Mouse (Mus musculus) MEL (cell line): Measurements from ENCODE around the gene Aunip. TPM values are rescaled to one million over a fixed set of nuclear protein-coding genes. Genes with fewer than 3 reads are reported as not detected.
"Not testable (repeated sequence)": the region's sequence is repeated elsewhere in the genome, so short reads cannot be mapped to it uniquely, and the experiment has no call there.

ENCODE experiments used
- DNase-seq: peaks from one replicate; pipeline ENCODE4 v3.0.0; 2011; ENCODE audit warnings: low read depth, low spot score
- H3K27ac ChIP-seq: 2 replicates; pipeline ENCODE4 v1.5.1; 2012; ENCODE audit warnings: low read depth, mild to moderate bottlenecking, control low read depth, low read length, moderate library complexity; ENCODE audit not compliant: control insufficient read depth
- H3K27me3 ChIP-seq, 2 experiments: fragments of 150-350 bp in 1 of 2; sonication (generic) in 1 of 2; 2 replicates each; pipeline ENCODE4 v1.6.1; 2012; ENCODE audit warnings: low read length in 2 of 2, mild to moderate bottlenecking in 2 of 2, improper control_type of control experiment in 1 of 2, moderate library complexity in 1 of 2; ENCODE audit not compliant: insufficient read depth in 2 of 2, control insufficient read depth in 1 of 2
- H3K36me3 ChIP-seq, 2 experiments: 2 replicates each; pipeline ENCODE4 v1.6.1; 2012 to 2014; ENCODE audit warnings: low read length in 2 of 2, improper control_type of control experiment in 1 of 2, inconsistent platforms in 1 of 2, mild to moderate bottlenecking in 1 of 2; ENCODE audit not compliant: insufficient read depth in 2 of 2, control insufficient read depth in 1 of 2
- H3K4me1 ChIP-seq, 2 experiments: fragments of 150-350 bp in 1 of 2; sonication (generic) in 1 of 2; 2 replicates each; pipeline ENCODE4 v1.6.1; 2012; ENCODE audit warnings: low read length in 2 of 2, improper control_type of control experiment in 1 of 2, mild to moderate bottlenecking in 1 of 2; ENCODE audit not compliant: insufficient read depth in 2 of 2, control insufficient read depth in 1 of 2
- H3K4me3 ChIP-seq, 2 experiments: fragments of 150-350 bp in 1 of 2; sonication (generic) in 1 of 2; 2 replicates each; pipeline ENCODE4 v1.5.1; 2012; ENCODE audit warnings: low read depth in 2 of 2, low read length in 2 of 2, mild to moderate bottlenecking in 2 of 2, moderate library complexity in 2 of 2, control low read depth in 1 of 2, improper control_type of control experiment in 1 of 2; ENCODE audit not compliant: control insufficient read depth in 1 of 2, insufficient read depth in 1 of 2
- H3K79me2 ChIP-seq: 2 replicates; pipeline ENCODE4 v1.6.1; 2012; ENCODE audit warnings: mild to moderate bottlenecking, low read length, moderate library complexity; ENCODE audit not compliant: control insufficient read depth, poor library complexity, insufficient read depth
- H3K9ac ChIP-seq: 2 replicates; pipeline ENCODE4 v1.6.1; 2012; ENCODE audit warnings: low read depth, mild to moderate bottlenecking, control low read depth, low read length, moderate library complexity; ENCODE audit not compliant: control insufficient read depth, poor library complexity, severe bottlenecking
- H3K9me3 ChIP-seq: fragments of 150-350 bp; sonication (generic); replicated peaks from 2 replicates; pipeline ENCODE4 v1.6.1; 2012; ENCODE audit warnings: mild to moderate bottlenecking, low read length, improper control_type of control experiment, moderate library complexity; ENCODE audit not compliant: insufficient read depth
- CTCF ChIP-seq, 3 experiments: IDR thresholded peaks in 2 of 3; conservative IDR thresholded peaks in 1 of 3; 2 replicates each; pipeline ENCODE4 v1.5.1; 2011 to 2012; ENCODE audit warnings: low read length in 3 of 3, low read depth in 2 of 3, mild to moderate bottlenecking in 2 of 3, improper control_type of control experiment in 1 of 3, inconsistent platforms in 1 of 3, mixed read lengths in 1 of 3, moderate library complexity in 1 of 3; ENCODE audit not compliant: control insufficient read depth in 1 of 3, insufficient read depth in 1 of 3, poor library complexity in 1 of 3, severe bottlenecking in 1 of 3
- E2F4 ChIP-seq: IDR thresholded peaks from 2 replicates; pipeline ENCODE4 v1.6.1; 2011; ENCODE audit warnings: low read depth, low read length, improper control_type of control experiment, borderline replicate concordance
- ELF1 ChIP-seq: IDR thresholded peaks from 2 replicates; pipeline ENCODE4 v1.6.1; 2014; ENCODE audit warnings: low read depth, mild to moderate bottlenecking, inconsistent platforms, low read length, improper control_type of control experiment, moderate library complexity
- EP300 ChIP-seq, 2 experiments: IDR thresholded peaks; 2 replicates each; pipeline ENCODE4 v1.6.1; 2011; ENCODE audit warnings: improper control_type of control experiment in 2 of 2, low read length in 2 of 2, low read depth in 1 of 2, mild to moderate bottlenecking in 1 of 2
- ETS1 ChIP-seq: IDR thresholded peaks from 2 replicates; pipeline ENCODE4 v1.6.1; 2012; ENCODE audit warnings: low read depth, mild to moderate bottlenecking, inconsistent platforms, low read length, improper control_type of control experiment, moderate library complexity
- GABPA ChIP-seq: IDR thresholded peaks from 2 replicates; pipeline ENCODE4 v1.6.1; 2012; ENCODE audit warnings: low read depth, mild to moderate bottlenecking, inconsistent platforms, low read length, improper control_type of control experiment, moderate library complexity
- GATA1 ChIP-seq: IDR thresholded peaks from 2 replicates; pipeline ENCODE4 v1.6.1; 2011; ENCODE audit warnings: low read depth, low read length, improper control_type of control experiment
- KAT2A ChIP-seq: conservative IDR thresholded peaks from 2 replicates; pipeline ENCODE4 v1.6.1; 2012; ENCODE audit warnings: low read depth, low read length, improper control_type of control experiment, inconsistent platforms
- MAFK ChIP-seq: IDR thresholded peaks from 2 replicates; pipeline ENCODE4 v1.6.1; 2011; ENCODE audit warnings: low read depth, mild to moderate bottlenecking, low read length, improper control_type of control experiment, borderline replicate concordance
- MEF2A ChIP-seq: IDR thresholded peaks from 2 replicates; pipeline ENCODE4 v1.6.1; 2014; ENCODE audit warnings: low read depth, mild to moderate bottlenecking, inconsistent platforms, low read length, improper control_type of control experiment; ENCODE audit not compliant: poor library complexity, insufficient replicate concordance, severe bottlenecking; ENCODE audit errors: extremely low read depth
- NRF1 ChIP-seq: IDR thresholded peaks from 2 replicates; pipeline ENCODE4 v1.6.1; 2014; ENCODE audit warnings: low read depth, mild to moderate bottlenecking, inconsistent platforms, low read length, improper control_type of control experiment, moderate library complexity; ENCODE audit not compliant: poor library complexity, insufficient read depth, severe bottlenecking
- POLR2A ChIP-seq, 2 experiments: IDR thresholded peaks; 2 replicates each; pipeline ENCODE4 v1.6.1; 2011 to 2012; ENCODE audit warnings: low read length in 2 of 2, mild to moderate bottlenecking in 2 of 2, control low read depth in 1 of 2, improper control_type of control experiment in 1 of 2, low read depth in 1 of 2, moderate library complexity in 1 of 2; ENCODE audit not compliant: control insufficient read depth in 1 of 2, insufficient read depth in 1 of 2, poor library complexity in 1 of 2
- RAD21 ChIP-seq: IDR thresholded peaks from 2 replicates; pipeline ENCODE4 v1.6.1; 2011; ENCODE audit warnings: mild to moderate bottlenecking, low read depth, low read length, improper control_type of control experiment
- RCOR1 ChIP-seq: IDR thresholded peaks from 2 replicates; pipeline ENCODE4 v1.6.1; 2012; ENCODE audit warnings: low read depth, mild to moderate bottlenecking, inconsistent platforms, low read length, improper control_type of control experiment
- SIN3A ChIP-seq: IDR thresholded peaks from 2 replicates; pipeline ENCODE4 v1.6.1; 2012; ENCODE audit warnings: low read length, improper control_type of control experiment, inconsistent platforms
- TAL1 ChIP-seq: IDR thresholded peaks from 2 replicates; pipeline ENCODE4 v1.6.1; 2012; ENCODE audit warnings: mild to moderate bottlenecking, inconsistent platforms, low read length, moderate library complexity, mixed read lengths
- TCF12 ChIP-seq: IDR thresholded peaks from 2 replicates; pipeline ENCODE4 v1.6.1; 2014; ENCODE audit warnings: low read depth, mild to moderate bottlenecking, inconsistent platforms, low read length, improper control_type of control experiment, moderate library complexity
- UBTF ChIP-seq: IDR thresholded peaks from 2 replicates; pipeline ENCODE4 v1.6.1; 2012; ENCODE audit warnings: low read depth, mild to moderate bottlenecking, inconsistent platforms, low read length, improper control_type of control experiment, moderate library complexity, borderline replicate concordance; ENCODE audit not compliant: insufficient read depth
- USF1 ChIP-seq: IDR thresholded peaks from 2 replicates; pipeline ENCODE4 v1.6.1; 2014; ENCODE audit warnings: low read depth, mild to moderate bottlenecking, inconsistent platforms, low read length, improper control_type of control experiment, moderate library complexity
- USF2 ChIP-seq, 2 experiments: IDR thresholded peaks; 2 replicates each; pipeline ENCODE4 v1.6.1; 2011 to 2012; ENCODE audit warnings: improper control_type of control experiment in 2 of 2, low read length in 2 of 2, borderline replicate concordance in 1 of 2, inconsistent platforms in 1 of 2, low read depth in 1 of 2, mild to moderate bottlenecking in 1 of 2; ENCODE audit not compliant: insufficient read depth in 1 of 2
- ZC3H11A ChIP-seq: IDR thresholded peaks from 2 replicates; pipeline ENCODE4 v1.6.1; 2012; ENCODE audit warnings: low read depth, mild to moderate bottlenecking, inconsistent platforms, low read length, improper control_type of control experiment
- ZNF384 ChIP-seq: IDR thresholded peaks from 2 replicates; pipeline ENCODE4 v1.6.1; 2012; ENCODE audit warnings: low read depth, mild to moderate bottlenecking, inconsistent platforms, low read length, improper control_type of control experiment
- polyA plus RNA-seq, 2 experiments: library from polyadenylated mRNA; stranded (reverse) in 1 of 2; unstranded in 1 of 2; fragments of >175 nt in 1 of 2; fragments of >200 nt in 1 of 2; gene quantifications; 2 replicates each; pipeline versions ENCODE4 v1.2.1 to v1.2.4; 2012; ENCODE audit warnings: low replicate concordance in 2 of 2, low read depth in 1 of 2; ENCODE audit not compliant: insufficient read length in 2 of 2, insufficient read depth in 1 of 2, missing spikeins in 1 of 2
- total RNA-seq: library from RNA; depleted of rRNA; stranded (reverse); fragments of 300-350 nt; gene quantifications from 2 replicates; pipeline ENCODE4 v1.2.3, GENCODE M21; 2012

Gene Aunip
- total and polyA plus RNA-seq, 3 experiments, result 14.9 to 20.6 TPM; not detected in 1

GRCm38 (mm10) chr4:134497986-134498731 is 12.6 kb upstream of the Aunip start:
- Histone ChIP-seq H3K9me3 (no peaks in the 10 kb centered on the region), H3K27ac (no peak overlapping the region), H3K36me3 (peaks cover 0 to 18% of the 10 kb centered on the region in 2 experiments; a peak in 2 of 4 replicates), H3K9ac (no peak overlapping the region), H3K4me3 (no peak overlapping the region), H3K27me3 (no peaks in the 10 kb centered on the region), H3K79me2 (no peaks in the 10 kb centered on the region), H3K4me1 (peaks cover 8 to 46% of the 10 kb centered on the region in 2 experiments)
- TF ChIP-seq KAT2A (no peak), EP300 (IDR thresholded peaks at IDR 0.05; ENCODE audit: low read depth in 1 of 2, low read length in 2 of 2) (0 out of 4 replicates have a peak, but pooled peaks of 1 of the 2 experiments have one; percentile 17), RCOR1 (0 out of 2 replicates have a peak, but pooled peaks have one; percentile 28), NRF1 (no peak), USF1 (no peak), SIN3A (peak; percentile 48; the same call in 1 of the 2 replicates), TAL1 (no peak), TCF12 (peak; percentile 34; the same call in 1 of the 2 replicates), GATA1 (peak; percentile 63)
- DNase-seq, result peak; percentile 65

GRCm38 (mm10) chr4:134498983-134499382 is 11.8 kb upstream of the Aunip start:
- H3K27ac ChIP-seq, H3K27me3 ChIP-seq, H3K4me3 ChIP-seq, H3K9ac ChIP-seq, DNase-seq, H3K79me2 ChIP-seq, H3K9me3 ChIP-seq: not testable (repeated sequence)
- peaks cover 8 to 42% of the 10 kb centered on the region in 2 experiments for H3K4me1 ChIP-seq
- H3K36me3 ChIP-seq, result peaks cover 0 to 18% of the 10 kb centered on the region in 2 experiments; a peak in 2 of 4 replicates

GRCm38 (mm10) chr4:134501095-134501494 is 9.7 kb upstream of the Aunip start:
- Histone ChIP-seq H3K9ac (no peak overlapping the region), H3K4me1 (peaks cover 11 to 33% of the 10 kb centered on the region in 2 experiments), H3K36me3 (peaks cover 0 to 15% of the 10 kb centered on the region in 2 experiments; a peak in 2 of 4 replicates), H3K27ac (no peak overlapping the region), H3K4me3 (no peak overlapping the region), H3K9me3 (no peaks in the 10 kb centered on the region), H3K27me3 (no peaks in the 10 kb centered on the region), H3K79me2 (no peaks in the 10 kb centered on the region)
- no peak for DNase-seq
- TF ChIP-seq POLR2A (IDR thresholded peaks at IDR 0.05; ENCODE audit: control insufficient read depth in 1 of 2, insufficient read depth in 1 of 2, low read depth in 1 of 2, low read length in 2 of 2, poor library complexity in 1 of 2) (no peak), ZNF384 (no peak), NRF1 (no peak), ETS1 (no peak), CTCF (IDR thresholded peaks at IDR 0.05 in 2 of 3, conservative IDR thresholded peaks at IDR 0.05 in 1 of 3; ENCODE audit: control insufficient read depth in 1 of 3, insufficient read depth in 1 of 3, low read depth in 2 of 3, low read length in 3 of 3, poor library complexity in 1 of 3, severe bottlenecking in 1 of 3) (no peak), ZC3H11A (no peak), TCF12 (no peak), ELF1 (no peak), MEF2A (no peak), UBTF (no peak), GATA1 (no peak), E2F4 (no peak), GABPA (no peak), RAD21 (no peak), USF2 (IDR thresholded peaks at IDR 0.05; ENCODE audit: borderline replicate concordance in 1 of 2, insufficient read depth in 1 of 2, low read depth in 1 of 2, low read length in 2 of 2) (no peak), MAFK (no peak), TAL1 (no peak)
